In genomic region chr16:91936340-91937030, GRCm38 (mm10) we compare ENCODE assay signal across 8 mouse cellular contexts.
DNase-seq lines count a peak whose midpoint lies in the region; ATAC-seq and TF ChIP-seq lines count a peak whose summit lies in the region.

No protein-coding gene starts in this region.

- peak; percentile 89 for DNase-seq in B cell, adult 2 months
- DNase-seq in adrenal gland, adult 2 months = peak; percentile 79
- DNase-seq in embryo, embryonic 10.5 days (ENCODE audit: low spot score) = peak; percentile 94
- DNase-seq in gastrocnemius, postnatal 4 days (ENCODE audit: low spot score in 2 of 2) = peak; percentile 67 to 80
- DNase-seq in liver, embryonic 13.5 days = peak; percentile 63
- DNase-seq in thymus, adult 2 months = peak; percentile 83

- H3K4me1 ChIP-seq in kidney, embryonic 16.5 days (ENCODE audit: insufficient read depth, low read length) = peaks cover 7% of the 10 kb centered on the region; the same call in 1 of the 2 replicates
- H3K4me1 ChIP-seq in liver, embryonic 13.5 days (replicated peaks) = peaks cover 21% of the 10 kb centered on the region
- peaks cover 3% of the 10 kb centered on the region for H3K4me1 ChIP-seq in thymus, adult 2 months (replicated peaks; ENCODE audit: control insufficient read depth, insufficient read depth, low read length)

- H3K9ac ChIP-seq in kidney, embryonic 16.5 days (replicated peaks; ENCODE audit: low read length) = no peak overlapping the region
- H3K9ac ChIP-seq in liver, embryonic 13.5 days = no peak overlapping the region

- TF ChIP-seq POLR2A in thymus, adult 2 months (IDR thresholded peaks at IDR 0.05; ENCODE audit: control insufficient read depth, extremely low read depth, insufficient read depth, low read length, poor library complexity) = no peak

- 51% methylated on average over 10 of the region's 10 CpGs for WGBS in kidney, embryonic 16.5 days
- WGBS in liver, embryonic 13.5 days (ENCODE audit: insufficient replicate concordance) = 36% methylated on average over 10 of the region's 10 CpGs
- WGBS in thymus, adult 2 months = 46% methylated on average over 10 of the region's 10 CpGs

- no peaks in the 10 kb centered on the region for H3K27me3 ChIP-seq in kidney, embryonic 16.5 days (ENCODE audit: insufficient read depth, low read length)
- 0 out of 2 replicates have a peak, but pooled peaks cover 6% of the 10 kb centered on the region for H3K27me3 ChIP-seq in liver, embryonic 13.5 days
- H3K27me3 ChIP-seq in thymus, adult 2 months (ENCODE audit: control insufficient read depth, insufficient read depth, low read length) = no peaks in the 10 kb centered on the region

- no peaks in the 10 kb centered on the region for H3K36me3 ChIP-seq in kidney, embryonic 16.5 days (ENCODE audit: insufficient read depth, low read length)
- H3K36me3 ChIP-seq in liver, embryonic 13.5 days = no peaks in the 10 kb centered on the region
- no peaks in the 10 kb centered on the region for H3K36me3 ChIP-seq in thymus, adult 2 months (ENCODE audit: control insufficient read depth, insufficient read depth, low read length)

- H3K27ac ChIP-seq in kidney, embryonic 16.5 days (ENCODE audit: low read length) = no peak overlapping the region
- H3K27ac ChIP-seq in liver, embryonic 13.5 days = no peak overlapping the region
- no peak overlapping the region for H3K27ac ChIP-seq in thymus, adult 2 months (ENCODE audit: control insufficient read depth, insufficient read depth, low read length)

- ATAC-seq in kidney, embryonic 16.5 days (ENCODE audit: low FRiP score, low TSS enrichment) = peak; percentile 28; the same call in 1 of the 2 replicates
- no peak for ATAC-seq in liver, embryonic 13.5 days (ENCODE audit: low read depth)
- peak; percentile 40; the same call in 1 of the 2 replicates for ATAC-seq in neutrophil, adult 5-6 weeks (ENCODE audit: extremely low read depth, insufficient number of reproducible peaks, low FRiP score, poor library complexity, severe bottlenecking)

- peak; percentile 41; the same call in 1 of the 2 replicates for TF ChIP-seq CTCF in thymus, adult 2 months (IDR thresholded peaks at IDR 0.05; ENCODE audit: borderline replicate concordance, control insufficient read depth, extremely low read depth, insufficient read depth, low read length, poor library complexity)

- no peak overlapping the region for H3K4me3 ChIP-seq in kidney, embryonic 16.5 days (ENCODE audit: low read length)
- no peak overlapping the region for H3K4me3 ChIP-seq in liver, embryonic 13.5 days (replicated peaks)
- no peak overlapping the region for H3K4me3 ChIP-seq in thymus, adult 2 months (ENCODE audit: control insufficient read depth, insufficient read depth, low read length)

- no peak overlapping the region for H3K4me2 ChIP-seq in kidney, embryonic 16.5 days (replicated peaks; ENCODE audit: low read depth, low read length)
- no peak overlapping the region for H3K4me2 ChIP-seq in liver, embryonic 13.5 days

- H3K9me3 ChIP-seq in kidney, embryonic 16.5 days (ENCODE audit: low read length) = no peaks in the 10 kb centered on the region
- H3K9me3 ChIP-seq in liver, embryonic 13.5 days (replicated peaks) = no peaks in the 10 kb centered on the region
